Mouse (Mus musculus) spleen, postnatal 36 days (tissue): Measurements from ENCODE around the gene Zscan4c.
"Not testable (repeated sequence)": the region's sequence is repeated elsewhere in the genome, so short reads cannot be mapped to it uniquely, and the experiment has no call there.

Source experiments
- DNase-seq, 2 experiments: peaks; one replicate each; pipeline ENCODE4 v3.0.0; 2022; ENCODE audit warnings: low spot score in 2 of 2, mixed read lengths in 1 of 2

Zscan4c gene

GRCm38 (mm10) chr7:11005445-11005844 lies at the start of gene Zscan4c:
Gene Zscan4c (plus strand): TSS chr7:11005745.
- not testable (repeated sequence) for DNase-seq
